Mouse (Mus musculus): ENCODE results near the gene Grm2.

- TF ChIP-seq CTCF (IDR thresholded peaks at IDR 0.05; ENCODE audit: low read depth, low read length) (no peak), POLR2A (IDR thresholded peaks at IDR 0.05; ENCODE audit: extremely low read depth, insufficient read depth, low read length) (peak; percentile 22; the same call in 1 of the 2 replicates)
Observed at GRCm38 (mm10) chr9:106685249-106686101, 29.6 kb upstream of the Grm2 start, which contains the start of gene Tex264.
